9 mouse cellular contexts compared by ENCODE assay signal in genomic region chr12:103064944-103065343, GRCm38 (mm10).
A peak's percentile ranks its signal among the peaks of the same experiment; 100 is the strongest.
DNase-seq lines count a peak whose midpoint lies in the region; ATAC-seq and TF ChIP-seq lines count a peak whose summit lies in the region.
"Had no signal": no experiment of that assay in that cellular context is flagged by ENCODE, and none has a peak within 500 bp of the region (broad histone marks: within the 10 kb centered on the region; RNA-seq: fewer than 3 reads in every experiment).

No protein-coding gene starts in this region.

- peak; percentile 47 for DNase-seq in liver, adult 2 months (ENCODE audit: extremely low read depth, low read depth, low spot score)
- peak; percentile 77 for DNase-seq in NIH3T3 (ENCODE audit: low read depth)
- DNase-seq in embryo, embryonic 11 days, result peak; percentile 66
- DNase-seq in urinary bladder, postnatal 10 days (ENCODE audit: low spot score), result no peak
- DNase-seq in right cerebral cortex, postnatal 14 days, result no peak

- no peaks in the 10 kb centered on the region for H3K4me1 ChIP-seq in liver, adult 2 months (ENCODE audit: control insufficient read depth, insufficient read depth, low read length)
- no peaks in the 10 kb centered on the region for H3K4me1 ChIP-seq in liver, embryonic 12.5 days
- H3K4me1 ChIP-seq in intestine, embryonic 16.5 days (ENCODE audit: control insufficient read depth, insufficient read depth, low read length), result no peaks in the 10 kb centered on the region
- H3K4me1 ChIP-seq in midbrain, embryonic 13.5 days (replicated peaks), result peaks cover 5% of the 10 kb centered on the region
- H3K4me1 ChIP-seq: embryonic facial prominence, embryonic 15.5 days had no signal

- peak; percentile 51 for TF ChIP-seq CTCF in liver, adult 2 months (IDR thresholded peaks at IDR 0.05; ENCODE audit: low read depth, low read length)

- H3K4me2 ChIP-seq in liver, embryonic 12.5 days, result no peak overlapping the region
- H3K4me2 ChIP-seq in intestine, embryonic 16.5 days (ENCODE audit: low read depth, low read length), result no peak overlapping the region
- no peak overlapping the region for H3K4me2 ChIP-seq in midbrain, embryonic 13.5 days (replicated peaks)
- H3K4me2 ChIP-seq: embryonic facial prominence, embryonic 15.5 days had no signal

- H3K36me3 ChIP-seq in liver, adult 2 months (ENCODE audit: control insufficient read depth, insufficient read depth, low read length), result no peaks in the 10 kb centered on the region
- H3K36me3 ChIP-seq in liver, embryonic 12.5 days, result no peaks in the 10 kb centered on the region
- no peaks in the 10 kb centered on the region for H3K36me3 ChIP-seq in intestine, embryonic 16.5 days (ENCODE audit: control insufficient read depth, insufficient read depth, low read length)
- peaks cover 28% of the 10 kb centered on the region for H3K36me3 ChIP-seq in midbrain, embryonic 13.5 days
- H3K36me3 ChIP-seq: embryonic facial prominence, embryonic 15.5 days had no signal

- H3K4me3 ChIP-seq in liver, adult 2 months (ENCODE audit: insufficient read depth, low read depth, low read length), result no peak overlapping the region
- H3K4me3 ChIP-seq in liver, embryonic 12.5 days, result no peak overlapping the region
- no peak overlapping the region for H3K4me3 ChIP-seq in intestine, embryonic 16.5 days (ENCODE audit: low read length)
- H3K4me3 ChIP-seq in midbrain, embryonic 13.5 days (replicated peaks), result no peak overlapping the region
- H3K4me3 ChIP-seq: embryonic facial prominence, embryonic 15.5 days had no signal

- no peak for TF ChIP-seq POLR2A in liver, adult 2 months (IDR thresholded peaks at IDR 0.05; ENCODE audit: extremely low read depth, insufficient read depth, low read length)

- no peak overlapping the region for H3K27ac ChIP-seq in liver, adult 2 months (replicated peaks; ENCODE audit: insufficient read depth, low read depth, low read length)
- H3K27ac ChIP-seq in liver, embryonic 12.5 days, result no peak overlapping the region
- no peak overlapping the region for H3K27ac ChIP-seq in intestine, embryonic 16.5 days (ENCODE audit: low read length)
- H3K27ac ChIP-seq in midbrain, embryonic 13.5 days, result no peak overlapping the region
- H3K27ac ChIP-seq: embryonic facial prominence, embryonic 15.5 days had no signal

- H3K9me3 ChIP-seq in liver, embryonic 12.5 days (replicated peaks), result no peaks in the 10 kb centered on the region
- H3K9me3 ChIP-seq in intestine, embryonic 16.5 days (ENCODE audit: control insufficient read depth, low read length), result no peaks in the 10 kb centered on the region
- H3K9me3 ChIP-seq in midbrain, embryonic 13.5 days, result no peaks in the 10 kb centered on the region
- H3K9me3 ChIP-seq: embryonic facial prominence, embryonic 15.5 days had no signal

- no peak for ATAC-seq in liver, embryonic 12.5 days
- ATAC-seq in intestine, embryonic 16.5 days, result peak; percentile 50; the same call in 1 of the 2 replicates
- peak; percentile 62; the same call in 1 of the 2 replicates for ATAC-seq in midbrain, embryonic 13.5 days

- H3K79me2 ChIP-seq in liver, adult 2 months (ENCODE audit: control insufficient read depth, insufficient read depth, low read length), result no peaks in the 10 kb centered on the region

- H3K27me3 ChIP-seq in liver, adult 2 months (ENCODE audit: control insufficient read depth, insufficient read depth, low read length), result no peaks in the 10 kb centered on the region
- H3K27me3 ChIP-seq in liver, embryonic 12.5 days (replicated peaks), result no peaks in the 10 kb centered on the region
- H3K27me3 ChIP-seq in intestine, embryonic 16.5 days (replicated peaks; ENCODE audit: control insufficient read depth, insufficient read depth, low read length), result no peaks in the 10 kb centered on the region
- no peaks in the 10 kb centered on the region for H3K27me3 ChIP-seq in midbrain, embryonic 13.5 days
- H3K27me3 ChIP-seq: embryonic facial prominence, embryonic 15.5 days had no signal

- no peak overlapping the region for H3K9ac ChIP-seq in liver, adult 2 months (ENCODE audit: low read depth, low read length)
- H3K9ac ChIP-seq in liver, embryonic 12.5 days, result no peak overlapping the region
- no peak overlapping the region for H3K9ac ChIP-seq in intestine, embryonic 16.5 days (ENCODE audit: low read depth, low read length)
- H3K9ac ChIP-seq in midbrain, embryonic 13.5 days (replicated peaks), result no peak overlapping the region
- H3K9ac ChIP-seq: embryonic facial prominence, embryonic 15.5 days had no signal

- WGBS in liver, adult 2 months, result 11% methylated on average over 3 of the region's 3 CpGs
- 8% methylated on average over 3 of the region's 3 CpGs for WGBS in liver, embryonic 12.5 days (ENCODE audit: insufficient replicate concordance)
- WGBS in intestine, embryonic 16.5 days, result 7% methylated on average over 3 of the region's 3 CpGs
- 18% methylated on average over 3 of the region's 3 CpGs for WGBS in midbrain, embryonic 13.5 days

Comparison
In these comparisons a context has a peak if more than half of its experiments do, and no peak if none do; other contexts are left out.
1. DNase-seq: peak in liver, adult 2 months (single experiment), NIH3T3 (single experiment) and embryo, embryonic 11 days (single experiment); none in urinary bladder, postnatal 10 days (single experiment) and right cerebral cortex, postnatal 14 days (single experiment).